Mouse (Mus musculus): ENCODE data around the gene Tbc1d20.
"Not testable (repeated sequence)": the region's sequence is repeated elsewhere in the genome, so short reads cannot be mapped to it uniquely, and the experiment has no call there.

The Tbc1d20 gene

GRCm38 (mm10) chr2:152293727-152294475 lies at the start of gene Tbc1d20:
Tbc1d20 (plus strand) TSS chr2:152293828.
- peak; percentile 84 to 87 for DNase-seq (ENCODE audit: low spot score in 2 of 2)

- no peak for DNase-seq (ENCODE audit: low spot score in 2 of 2)
Measured at GRCm38 (mm10) chr2:152247213-152247612, 46.4 kb upstream of the Tbc1d20 start.

GRCm38 (mm10) chr2:152250511-152250910 lies 43.1 kb upstream of the Tbc1d20 start:
- no peak for DNase-seq (ENCODE audit: low spot score in 2 of 2)

GRCm38 (mm10) chr2:152259739-152260138 lies 33.9 kb upstream of the Tbc1d20 start:
- DNase-seq (ENCODE audit: low spot score in 2 of 2) = no peak

GRCm38 (mm10) chr2:152273639-152274038 lies 20.0 kb upstream of the Tbc1d20 start:
- DNase-seq (ENCODE audit: low spot score in 2 of 2) = no peak

GRCm38 (mm10) chr2:152281407-152281806 lies 12.2 kb upstream of the Tbc1d20 start:
- no peak for DNase-seq (ENCODE audit: low spot score in 2 of 2)

- no peak for DNase-seq (ENCODE audit: low spot score in 2 of 2)
Measured at GRCm38 (mm10) chr2:152287560-152287959, 6.1 kb upstream of the Tbc1d20 start.

- DNase-seq (ENCODE audit: low spot score in 2 of 2) = no peak
Measured at GRCm38 (mm10) chr2:152288046-152288445, 5.6 kb upstream of the Tbc1d20 start.

- DNase-seq (ENCODE audit: low spot score in 2 of 2) = not testable (repeated sequence)
Measured at GRCm38 (mm10) chr2:152289623-152290022, 4.0 kb upstream of the Tbc1d20 start.

- DNase-seq (ENCODE audit: low spot score in 2 of 2) = no peak
Measured at GRCm38 (mm10) chr2:152292475-152292874, 1.2 kb upstream of the Tbc1d20 start.

GRCm38 (mm10) chr2:152293179-152293726 lies 375 bp upstream of the Tbc1d20 start:
- peak in 1 of 2 experiments; percentile 13 for DNase-seq (ENCODE audit: low spot score in 2 of 2)

GRCm38 (mm10) chr2:152294541-152294940 lies 913 bp downstream of the Tbc1d20 start:
- no peak for DNase-seq (ENCODE audit: low spot score in 2 of 2)

- DNase-seq (ENCODE audit: low spot score in 2 of 2) = peak in 1 of 2 experiments; percentile 39
Measured at GRCm38 (mm10) chr2:152302862-152303261, 9.2 kb downstream of the Tbc1d20 start.

- no peak for DNase-seq (ENCODE audit: low spot score in 2 of 2)
Measured at GRCm38 (mm10) chr2:152303781-152304180, 10.2 kb downstream of the Tbc1d20 start.

- DNase-seq (ENCODE audit: low spot score in 2 of 2) = no peak
Measured at GRCm38 (mm10) chr2:152305480-152305879, 11.9 kb downstream of the Tbc1d20 start.

- no peak for DNase-seq (ENCODE audit: low spot score in 2 of 2)
Measured at GRCm38 (mm10) chr2:152307186-152307585, 13.6 kb downstream of the Tbc1d20 start.

GRCm38 (mm10) chr2:152312996-152313395 lies 19.4 kb downstream of the Tbc1d20 start:
- no peak for DNase-seq (ENCODE audit: low spot score in 2 of 2)

GRCm38 (mm10) chr2:152313926-152314325 lies 20.3 kb downstream of the Tbc1d20 start:
- no peak for DNase-seq (ENCODE audit: low spot score in 2 of 2)

GRCm38 (mm10) chr2:152317054-152317453 lies 23.4 kb downstream of the Tbc1d20 start:
- no peak for DNase-seq (ENCODE audit: low spot score in 2 of 2)

GRCm38 (mm10) chr2:152321558-152321957 lies 27.9 kb downstream of the Tbc1d20 start:
- DNase-seq (ENCODE audit: low spot score in 2 of 2) = no peak

GRCm38 (mm10) chr2:152322198-152322597 lies 28.6 kb downstream of the Tbc1d20 start:
- DNase-seq (ENCODE audit: low spot score in 2 of 2) = no peak

GRCm38 (mm10) chr2:152323971-152324370 lies 30.3 kb downstream of the Tbc1d20 start:
- DNase-seq (ENCODE audit: low spot score in 2 of 2) = no peak

GRCm38 (mm10) chr2:152324842-152325241 lies 31.2 kb downstream of the Tbc1d20 start:
- DNase-seq (ENCODE audit: low spot score in 2 of 2) = no peak

Measured in right cerebral cortex, postnatal 36 days (tissue).